Mouse (Mus musculus) large intestine, adult 2 months (tissue): Measurements from ENCODE around the gene Prrx2. TPM values are rescaled to one million over a fixed set of nuclear protein-coding genes. Genes with fewer than 3 reads are reported as not detected.

Experiments
- DNase-seq: peaks from one replicate; pipeline ENCODE4 v3.0.0-alpha.2; 2012; ENCODE audit warnings: low read depth, low spot score
- WGBS: fragments of 180-500 bp; shearing (Covaris S2); methylation state at CpG from one replicate; pipeline ENCODE4 v1.1.7; 2018; 5-methylcytosine and 5-hydroxymethylcytosine counted together
- polyA plus RNA-seq: library from polyadenylated mRNA; depleted of rRNA; stranded (reverse); fragments of >200 nt; gene quantifications from 2 replicates; pipeline ENCODE4 v1.2.3, GENCODE M21; 2012

The Prrx2 gene
- polyA plus RNA-seq, 1 experiment, result 3.2 TPM

DNA sequence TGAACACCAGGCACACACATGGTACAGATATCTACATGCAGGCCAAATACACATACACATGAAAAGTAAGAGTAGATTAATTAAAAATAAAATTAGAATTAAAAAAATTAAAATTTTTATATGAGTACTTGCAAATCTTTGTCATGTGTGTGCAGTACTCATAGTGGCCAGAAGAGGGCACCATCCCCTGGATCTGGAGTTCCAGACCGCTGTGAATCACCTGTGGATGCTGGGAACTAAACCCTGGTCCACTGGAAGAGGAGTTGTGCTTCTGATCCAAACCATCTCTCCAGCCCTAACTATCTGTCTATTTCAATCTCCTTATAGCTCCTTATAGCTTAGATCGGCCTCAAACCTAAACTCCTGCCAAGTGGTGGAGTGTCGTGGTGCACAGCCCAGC is 13.7 kb upstream of the Prrx2 start:
- DNase-seq, result no peak
- 95% methylated on average over 3 of the region's 3 CpGs for WGBS

GRCm38 (mm10) chr2:30822460-30822859 is 12.3 kb upstream of the Prrx2 start:
- 92% methylated on average over 8 of the region's 8 CpGs for WGBS
- no peak for DNase-seq

DNA sequence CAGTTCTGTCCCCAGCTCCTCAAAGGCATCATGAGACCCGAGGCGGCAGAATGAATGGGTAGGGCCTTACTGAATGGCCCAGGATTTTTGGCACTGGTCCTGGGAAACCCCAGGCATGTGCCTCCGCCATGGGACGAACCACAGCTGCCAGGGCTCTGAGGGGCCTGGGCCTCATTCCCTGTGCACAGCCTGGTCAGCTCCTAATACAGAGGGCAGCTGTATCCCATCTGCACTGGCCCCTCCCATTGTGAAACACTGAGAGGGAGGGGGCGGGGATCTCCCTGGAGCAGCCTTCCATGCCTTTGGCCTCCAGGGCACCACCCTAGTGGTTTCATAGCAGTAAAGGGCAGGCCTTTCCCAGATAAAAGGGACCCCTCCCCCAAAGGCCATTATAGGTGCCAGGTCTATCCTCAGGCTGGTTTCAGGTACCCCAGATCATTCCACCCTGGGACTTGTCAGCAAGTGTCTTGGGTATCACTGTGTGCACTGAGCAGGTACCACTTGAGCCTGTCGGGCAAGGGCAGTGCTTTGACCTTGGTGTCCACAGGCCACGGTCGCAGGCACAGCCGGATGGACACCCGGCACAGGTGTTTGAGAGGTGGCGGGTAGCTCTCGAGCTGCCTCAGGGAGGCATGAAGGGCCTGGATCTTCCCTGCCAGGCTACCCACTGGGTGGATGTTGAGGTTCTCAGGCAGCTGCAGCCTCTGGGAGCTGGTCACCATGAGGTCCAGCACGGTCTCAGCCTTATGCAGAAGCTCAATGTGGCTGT is 11.2 kb upstream of the Prrx2 start:
- WGBS, result 64% methylated on average over 13 of the region's 13 CpGs
- DNase-seq, result no peak

DNA sequence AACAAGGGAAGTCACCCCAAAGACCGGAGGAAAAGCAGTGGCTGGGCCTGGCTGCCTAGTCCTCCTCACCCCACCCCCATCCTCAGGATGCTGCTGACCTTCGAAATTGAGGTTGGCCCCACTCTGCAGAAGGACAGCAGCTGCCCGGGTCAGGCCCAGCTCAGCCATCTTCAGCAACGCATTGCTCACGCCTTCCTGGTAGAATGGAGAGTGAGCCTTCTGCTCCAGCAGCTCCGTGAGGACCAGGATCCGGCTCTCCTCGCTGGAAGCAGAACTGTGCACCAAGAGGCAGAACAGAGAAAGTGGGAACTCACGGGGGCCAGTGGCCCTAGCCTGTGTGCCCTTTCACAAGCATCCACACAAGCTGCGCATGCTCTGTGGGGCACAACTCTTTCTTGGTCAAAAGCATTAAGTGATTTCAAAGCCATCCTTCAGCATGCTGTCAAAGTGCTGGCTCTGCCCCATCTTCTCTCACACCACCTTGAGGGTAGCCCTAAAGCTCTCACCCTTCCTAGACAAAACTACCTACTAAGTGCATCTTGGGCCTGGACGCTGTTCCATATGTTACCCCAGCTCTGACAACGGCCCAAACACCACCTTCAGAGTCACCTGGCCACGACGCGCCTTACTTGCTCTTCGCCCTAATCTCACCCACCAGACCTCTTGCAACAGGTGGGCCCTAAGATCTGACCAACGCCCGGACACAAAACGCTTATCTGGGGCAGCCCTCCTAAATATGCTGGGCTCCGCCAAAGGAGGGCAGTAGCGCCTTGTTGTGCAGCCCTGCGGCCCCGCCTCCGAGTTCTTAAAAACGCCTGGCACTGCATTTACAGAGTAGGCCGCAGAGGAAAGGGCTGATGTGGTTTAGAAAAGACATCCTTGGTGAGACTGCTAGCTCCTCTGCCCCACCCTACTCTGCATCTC is 7.7 kb upstream of the Prrx2 start:
- WGBS, result 27% methylated on average over 26 of the region's 26 CpGs

DNA sequence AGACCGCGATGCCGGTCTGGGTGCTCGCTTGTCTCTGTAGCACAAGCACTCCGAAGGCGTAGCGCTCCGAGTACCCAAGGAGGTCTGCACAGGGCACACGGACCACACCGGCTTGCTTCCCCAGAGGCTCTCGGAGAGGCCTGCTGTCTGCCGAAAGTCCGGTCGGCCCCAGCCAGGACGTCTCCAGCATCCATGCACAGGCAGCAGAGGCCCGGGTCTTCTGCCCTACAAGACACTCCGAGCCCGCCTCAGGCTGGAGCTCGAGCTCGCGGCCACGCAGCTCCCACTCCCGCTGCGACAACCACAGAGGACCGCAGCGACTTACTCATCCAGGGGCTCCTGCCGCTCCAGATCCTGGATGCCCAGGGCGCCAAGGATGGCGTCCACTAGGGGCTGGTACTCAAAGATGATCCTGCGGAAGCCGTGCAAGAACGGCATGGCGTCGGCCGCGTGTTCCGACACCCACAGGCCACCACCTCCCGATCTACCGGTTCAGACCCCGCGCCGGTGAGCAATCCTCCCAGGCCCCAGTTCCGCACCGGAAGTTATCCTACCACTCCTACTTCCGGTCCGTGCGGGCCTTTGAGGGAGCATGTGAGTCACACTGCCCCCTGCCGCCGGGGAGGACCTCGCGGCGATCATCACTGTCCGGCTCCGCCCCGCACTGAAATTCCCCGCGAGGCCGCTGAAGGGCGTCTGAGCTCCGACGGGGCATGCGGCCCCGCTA is 6.9 kb upstream of the Prrx2 start:
- under 1% methylated on average over 63 of the region's 63 CpGs for WGBS
- DNase-seq, result peak; percentile 66

More for the DNA sequence above, 7.7 kb upstream of the Prrx2 start:
- DNase-seq, result no peak

DNA sequence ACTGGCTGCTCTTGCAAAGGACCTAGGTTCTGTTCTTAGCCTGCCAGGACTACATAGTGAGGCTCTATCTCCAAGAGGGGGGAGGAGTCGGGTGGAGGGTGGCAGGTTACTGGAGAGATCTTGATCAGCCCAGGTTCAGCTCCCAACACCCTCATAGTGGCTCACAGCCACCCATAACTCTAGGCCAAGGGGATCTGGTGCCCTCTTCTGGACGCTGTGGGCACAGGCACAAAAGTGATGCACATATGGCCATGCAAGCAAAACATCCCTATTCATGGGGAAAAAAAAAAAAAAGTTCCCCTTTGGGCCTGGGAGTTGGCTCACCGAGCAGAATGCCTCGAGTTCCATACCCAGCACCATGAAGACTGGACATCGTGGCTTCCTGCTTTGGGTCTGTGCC is 5.5 kb upstream of the Prrx2 start:
- no peak for DNase-seq
- 34% methylated on average over 5 of the region's 5 CpGs for WGBS

DNA sequence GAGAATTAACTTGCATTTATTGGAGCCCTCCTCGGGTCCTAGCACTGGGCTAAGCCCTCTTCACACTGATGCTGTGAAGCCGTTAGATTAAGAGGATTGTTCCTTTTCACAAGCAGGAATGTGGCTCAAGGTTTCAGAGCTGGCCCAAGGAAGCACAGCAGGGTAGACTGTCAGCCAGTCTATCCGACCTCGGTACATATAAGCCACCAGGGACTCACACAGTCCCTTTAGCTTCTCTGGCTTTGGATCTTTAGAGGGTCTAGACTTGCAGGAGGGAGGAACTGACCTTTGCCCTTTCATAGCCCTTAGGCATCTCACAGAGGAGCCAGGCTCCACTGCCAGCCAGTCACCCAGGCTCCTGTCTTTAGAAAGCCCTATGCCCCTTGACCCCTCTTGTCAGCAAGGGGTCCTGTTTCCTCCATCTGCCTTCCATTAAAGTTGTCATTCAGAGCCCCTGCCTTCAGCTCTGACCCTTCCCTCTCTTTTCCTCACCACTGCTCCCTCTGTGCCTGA is 4.4 kb upstream of the Prrx2 start, which contains the start of gene Asb6:
TSS of gene Asb6 (minus strand) at position 51 of the 513 bp plus-strand sequence.
- DNase-seq, result no peak
- 33% methylated on average over 4 of the region's 4 CpGs for WGBS

- 68% methylated on average over 5 of the region's 5 CpGs for WGBS
These were observed 1.1 kb upstream of the Prrx2 start for GRCm38 (mm10) chr2:30833644-30834043.

DNA sequence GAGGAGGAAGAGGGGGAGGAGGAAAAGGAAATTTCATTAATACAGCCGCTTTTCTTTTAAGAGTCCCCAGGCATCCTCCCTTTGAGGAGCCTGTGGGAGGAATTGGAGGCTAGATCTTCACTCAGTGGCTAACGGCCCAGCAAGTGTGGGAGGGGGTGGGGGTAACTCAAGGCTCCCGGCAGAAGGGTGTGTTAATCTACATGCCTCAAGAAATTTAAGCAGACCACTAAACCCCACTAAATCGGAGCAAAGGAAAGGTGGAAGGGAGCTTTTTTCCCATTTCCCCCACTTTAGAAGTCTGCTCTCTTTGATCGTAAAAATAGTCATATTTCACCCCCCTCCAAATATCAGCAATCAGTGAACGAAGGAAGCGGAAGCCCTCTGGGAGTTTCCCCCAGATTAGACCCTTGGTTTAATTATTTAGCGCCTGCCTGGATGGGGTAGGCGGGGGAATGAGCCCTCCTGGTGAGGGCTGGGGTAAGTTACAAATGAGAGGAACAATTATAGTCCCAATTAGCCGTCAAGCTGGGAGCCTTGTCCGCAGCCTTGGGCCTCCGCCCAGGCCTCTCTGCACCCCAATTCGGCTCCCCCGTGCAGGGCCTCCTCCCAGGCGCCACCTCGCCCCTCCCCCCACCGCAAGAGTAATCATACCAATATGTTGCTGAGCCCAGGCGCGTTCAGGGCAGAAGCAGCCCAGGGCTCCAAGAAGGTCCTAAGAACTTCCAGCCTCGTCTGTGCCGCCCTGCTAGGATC is 1.6 kb downstream of the Prrx2 start:
- WGBS, result 25% methylated on average over 21 of the region's 21 CpGs

More at GRCm38 (mm10) chr2:30833644-30834043, 1.1 kb upstream of the Prrx2 start:
- DNase-seq, result no peak

GRCm38 (mm10) chr2:30842615-30843014 is 7.8 kb downstream of the Prrx2 start:
- no peak for DNase-seq
- WGBS, result 44% methylated on average over 10 of the region's 10 CpGs

More for the DNA sequence above, 1.6 kb downstream of the Prrx2 start:
- no peak for DNase-seq

GRCm38 (mm10) chr2:30845152-30846070 is 10.6 kb downstream of the Prrx2 start:
- 3% methylated on average over 70 of the region's 80 CpGs for WGBS
- DNase-seq, result no peak

- WGBS, result 73% methylated on average over 8 of the region's 8 CpGs
- no peak for DNase-seq
These were observed 11.5 kb downstream of the Prrx2 start for GRCm38 (mm10) chr2:30846236-30846635.

- whole genome bisulfite sequencing, result 55% methylated on average over 6 of the region's 6 CpGs
- DNase-seq, result no peak
These were observed 12.0 kb downstream of the Prrx2 start for GRCm38 (mm10) chr2:30846723-30847122.

DNA sequence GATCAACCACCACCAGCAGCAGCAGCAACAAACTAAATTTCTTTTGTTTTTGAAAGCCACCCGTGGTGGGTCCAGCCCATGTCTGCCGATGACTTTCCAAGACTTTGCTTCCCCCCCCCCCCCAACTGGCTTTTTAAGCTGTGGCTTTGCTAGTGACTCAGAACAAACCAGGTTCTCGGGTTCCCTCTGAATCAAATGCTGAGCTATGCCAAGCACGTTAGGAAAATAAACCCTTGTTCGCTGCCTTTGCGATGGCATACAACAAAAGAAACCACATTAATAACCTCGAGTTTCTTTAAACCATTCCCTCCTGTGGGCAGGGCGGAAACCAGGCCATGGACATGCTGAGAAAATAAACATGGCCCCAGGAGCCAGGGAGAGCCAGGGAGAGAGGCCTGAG is 13.4 kb downstream of the Prrx2 start:
- no peak for DNase-seq
- 69% methylated on average over 8 of the region's 8 CpGs for whole genome bisulfite sequencing

DNA sequence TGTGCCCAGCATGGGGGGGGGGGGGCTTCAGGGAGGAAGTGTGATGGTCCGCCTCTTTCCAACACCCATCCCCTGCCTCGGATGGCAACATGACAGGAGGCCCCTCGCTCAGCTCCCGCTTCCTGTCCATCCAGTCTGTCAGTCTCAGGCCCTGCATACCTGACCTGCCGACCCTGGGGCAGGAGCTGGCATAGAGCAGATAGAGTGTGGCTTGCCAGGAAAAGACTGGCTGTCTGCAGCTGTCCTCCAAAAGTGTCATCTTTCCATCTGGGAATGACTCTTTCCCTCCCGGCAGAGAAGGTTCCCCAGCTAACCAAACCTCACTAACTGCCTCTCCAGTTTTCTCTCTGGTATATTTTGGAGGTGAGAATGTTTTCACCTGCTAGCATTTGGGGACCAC is 15.8 kb downstream of the Prrx2 start:
- DNase-seq, result no peak
- WGBS, result 40% methylated on average over 6 of the region's 6 CpGs

DNA sequence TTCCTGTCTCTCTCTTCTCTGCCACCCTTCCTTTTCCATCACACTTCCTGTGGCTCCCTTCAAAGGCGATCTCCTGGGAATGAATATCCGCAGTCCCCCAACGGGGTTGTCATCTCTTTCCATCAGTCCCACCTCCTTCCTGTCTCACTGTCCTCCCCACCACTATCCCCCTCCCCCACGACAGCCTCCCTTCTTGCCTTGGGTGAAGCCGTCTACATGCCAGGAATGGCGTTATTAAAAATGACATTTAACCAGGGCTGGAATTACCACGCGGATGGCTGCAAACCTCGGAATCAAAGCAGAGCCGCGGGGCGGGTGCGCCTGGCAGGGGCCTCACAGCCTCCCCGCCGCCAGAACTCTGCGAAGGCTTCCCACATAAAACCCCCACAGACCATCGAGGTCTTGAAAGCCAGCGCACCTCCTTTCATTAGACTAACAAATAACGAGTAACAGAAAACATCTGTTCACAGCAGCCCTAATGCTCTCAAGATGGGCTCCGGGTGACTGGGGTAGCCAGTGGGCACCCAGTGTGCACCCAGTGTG is 18.1 kb downstream of the Prrx2 start:
- WGBS, result 40% methylated on average over 20 of the region's 20 CpGs
- no peak for DNase-seq

- DNase-seq, result no peak
- WGBS, result 77% methylated on average over 6 of the region's 6 CpGs
These were observed 22.3 kb downstream of the Prrx2 start for GRCm38 (mm10) chr2:30857076-30857475.

GRCm38 (mm10) chr2:30859782-30860181 is 25.0 kb downstream of the Prrx2 start:
- 67% methylated on average over 5 of the region's 5 CpGs for WGBS
- DNase-seq, result no peak
